Mouse (Mus musculus): Measurements from ENCODE around the gene Camk2d. TPM values are rescaled to one million over a fixed set of nuclear protein-coding genes. Genes with fewer than 3 reads are reported as not detected.

The Camk2d gene
- polyA plus RNA-seq, 1 experiment from 2014 or later, result 16.5 TPM

DNA sequence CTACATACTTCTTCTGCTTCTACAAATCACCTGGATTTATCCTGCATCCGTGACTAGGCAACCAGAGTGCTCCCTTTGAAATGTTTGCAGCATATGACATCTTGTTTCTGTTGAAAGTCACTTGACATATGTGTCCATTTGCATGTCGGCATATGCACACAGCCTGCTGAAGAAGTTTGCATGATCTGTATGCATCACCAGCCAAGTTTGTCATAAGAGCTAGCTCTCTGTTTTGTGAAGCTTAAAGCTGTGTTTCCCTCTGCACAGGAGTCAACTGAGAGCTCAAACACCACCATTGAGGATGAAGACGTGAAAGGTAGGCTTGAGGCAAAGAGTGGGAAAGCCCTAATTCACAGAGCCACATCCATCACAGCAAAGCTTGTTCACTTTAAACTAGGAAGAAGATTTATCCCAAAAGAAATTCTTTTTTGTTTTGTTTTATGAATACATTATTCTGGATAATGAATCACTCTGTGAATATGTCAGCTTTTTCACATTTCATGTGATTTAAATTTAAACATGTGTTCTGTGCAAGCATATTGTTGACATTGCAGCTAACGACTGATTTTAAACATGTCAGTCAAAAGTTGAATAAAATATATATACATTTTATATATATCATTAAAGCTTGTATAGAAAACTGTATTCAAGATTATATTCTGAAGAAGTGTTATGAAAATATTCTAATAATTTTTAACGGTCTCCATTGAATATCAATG, 214.4 kb downstream of the Camk2d start:
- H3K27me3 ChIP-seq (ENCODE audit: control insufficient read depth, insufficient read depth, low read length), result no peaks in the 10 kb centered on the region
- no peak overlapping the region for H3K27ac ChIP-seq (replicated peaks; ENCODE audit: low read depth, low read length)
- H3K4me3 ChIP-seq (ENCODE audit: low read depth, low read length), result no peak overlapping the region
- ATAC-seq (replicated peaks; ENCODE audit: insufficient number of reproducible peaks, low FRiP score, low TSS enrichment, low read depth) (no peak), DNase-seq (ENCODE audit: low spot score) (no peak)
- no peak overlapping the region for H3K4me2 ChIP-seq (ENCODE audit: low read depth, low read length)
- no peak overlapping the region for H3K9ac ChIP-seq (replicated peaks; ENCODE audit: low read length)
- no peaks in the 10 kb centered on the region for H3K36me3 ChIP-seq (replicated peaks; ENCODE audit: control insufficient read depth, insufficient read depth, low read depth, low read length)
- WGBS, result 84% methylated on average over 5 of the region's 5 CpGs
- H3K9me3 ChIP-seq (replicated peaks; ENCODE audit: control insufficient read depth, low read length), result no peaks in the 10 kb centered on the region
- no peaks in the 10 kb centered on the region for H3K4me1 ChIP-seq (ENCODE audit: control insufficient read depth, insufficient read depth, low read length)

DNA sequence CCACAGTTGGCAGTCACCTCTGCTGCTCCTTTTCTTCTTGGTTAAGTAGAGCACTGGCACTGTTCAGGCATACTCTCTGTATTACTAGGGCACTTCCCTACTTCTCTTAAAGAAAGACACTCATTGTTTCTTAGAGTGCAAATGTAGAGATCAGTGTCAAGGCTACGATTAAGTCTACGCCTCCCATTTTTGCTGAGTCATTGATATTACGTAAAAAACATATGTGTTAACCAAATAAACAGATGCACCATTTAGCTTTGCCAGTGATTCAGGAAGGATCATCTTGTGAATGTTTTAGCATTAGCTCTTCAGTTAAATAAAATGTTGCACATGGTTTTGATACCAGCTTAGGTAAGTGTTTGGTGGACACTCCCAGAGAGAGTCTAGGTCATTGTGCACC, 215.5 kb downstream of the Camk2d start:
- no peaks in the 10 kb centered on the region for H3K27me3 ChIP-seq (ENCODE audit: control insufficient read depth, insufficient read depth, low read length)
- WGBS, result 87% methylated on average over 3 of the region's 3 CpGs
- no peak for DNase-seq (ENCODE audit: low spot score)
- no peaks in the 10 kb centered on the region for H3K4me1 ChIP-seq (ENCODE audit: control insufficient read depth, insufficient read depth, low read length)
- H3K36me3 ChIP-seq (replicated peaks; ENCODE audit: control insufficient read depth, insufficient read depth, low read depth, low read length), result no peaks in the 10 kb centered on the region
- no peak overlapping the region for H3K4me2 ChIP-seq (ENCODE audit: low read depth, low read length)
- H3K9ac ChIP-seq (replicated peaks; ENCODE audit: low read length), result no peak overlapping the region
- no peaks in the 10 kb centered on the region for H3K9me3 ChIP-seq (replicated peaks; ENCODE audit: control insufficient read depth, low read length)
- no peak overlapping the region for H3K27ac ChIP-seq (replicated peaks; ENCODE audit: low read depth, low read length)
- no peak for ATAC-seq (replicated peaks; ENCODE audit: insufficient number of reproducible peaks, low FRiP score, low TSS enrichment, low read depth)
- H3K4me3 ChIP-seq (ENCODE audit: low read depth, low read length), result no peak overlapping the region

DNA sequence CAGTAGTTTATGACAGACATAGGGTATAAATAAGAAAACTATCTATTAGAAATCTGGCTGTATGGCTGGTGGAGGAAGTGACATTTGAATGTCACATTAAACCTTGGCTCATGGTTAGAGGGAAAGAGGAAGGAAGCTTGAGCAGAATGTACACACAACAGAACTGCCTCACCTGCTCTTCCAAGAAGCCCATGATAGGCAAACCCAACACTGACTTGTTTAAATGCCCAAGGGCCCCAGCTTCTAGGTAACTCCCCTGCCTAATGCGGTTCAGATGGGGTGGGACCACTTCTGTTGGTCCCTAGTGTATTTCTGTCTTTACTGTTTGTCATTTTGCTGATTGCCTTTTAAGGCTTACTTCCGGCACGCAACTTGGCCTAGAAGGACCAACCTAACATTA, 226.3 kb downstream of the Camk2d start:
- no peak overlapping the region for H3K4me2 ChIP-seq (ENCODE audit: low read depth, low read length)

DNA sequence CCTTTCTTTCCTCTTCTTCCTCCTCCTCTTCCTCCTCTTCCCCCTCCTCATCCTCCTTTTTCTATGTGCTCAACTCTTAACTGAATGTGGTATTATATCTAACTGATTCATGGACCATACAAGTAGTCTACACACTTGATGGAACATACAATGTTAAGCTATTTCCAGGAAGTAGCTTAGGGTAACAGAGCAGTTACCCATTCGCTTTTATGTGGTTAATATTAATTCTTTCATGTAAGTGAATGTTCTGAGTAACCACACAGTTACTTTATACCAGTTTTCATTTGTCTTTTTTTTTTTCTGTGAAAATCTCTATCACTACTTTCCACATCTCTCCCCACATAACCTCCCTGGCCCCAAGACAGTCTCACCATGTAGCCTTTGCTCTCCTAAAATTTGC, 228.8 kb downstream of the Camk2d start:
- no peaks in the 10 kb centered on the region for H3K9me3 ChIP-seq (replicated peaks; ENCODE audit: control insufficient read depth, low read length)
- H3K27ac ChIP-seq (replicated peaks; ENCODE audit: low read depth, low read length), result no peak overlapping the region
- no peak overlapping the region for H3K4me2 ChIP-seq (ENCODE audit: low read depth, low read length)
- 88% methylated on average over 1 of the region's 1 CpGs for WGBS
- H3K9ac ChIP-seq (replicated peaks; ENCODE audit: low read length), result no peak overlapping the region
- DNase-seq (ENCODE audit: low spot score) (no peak), ATAC-seq (replicated peaks; ENCODE audit: insufficient number of reproducible peaks, low FRiP score, low TSS enrichment, low read depth) (no peak)
- H3K27me3 ChIP-seq (ENCODE audit: control insufficient read depth, insufficient read depth, low read length), result no peaks in the 10 kb centered on the region
- H3K4me3 ChIP-seq (ENCODE audit: low read depth, low read length), result no peak overlapping the region
- H3K36me3 ChIP-seq (replicated peaks; ENCODE audit: control insufficient read depth, insufficient read depth, low read depth, low read length), result no peaks in the 10 kb centered on the region
- H3K4me1 ChIP-seq (ENCODE audit: control insufficient read depth, insufficient read depth, low read length), result no peaks in the 10 kb centered on the region

More for the DNA sequence above, 226.3 kb downstream of the Camk2d start:
- no peaks in the 10 kb centered on the region for H3K4me1 ChIP-seq (ENCODE audit: control insufficient read depth, insufficient read depth, low read length)
- no peak overlapping the region for H3K4me3 ChIP-seq (ENCODE audit: low read depth, low read length)
- no peak overlapping the region for H3K27ac ChIP-seq (replicated peaks; ENCODE audit: low read depth, low read length)
- no peak for ATAC-seq (replicated peaks; ENCODE audit: insufficient number of reproducible peaks, low FRiP score, low TSS enrichment, low read depth)
- no peaks in the 10 kb centered on the region for H3K27me3 ChIP-seq (ENCODE audit: control insufficient read depth, insufficient read depth, low read length)
- WGBS, result 95% methylated on average over 3 of the region's 3 CpGs
- H3K36me3 ChIP-seq (replicated peaks; ENCODE audit: control insufficient read depth, insufficient read depth, low read depth, low read length), result no peaks in the 10 kb centered on the region
- H3K9me3 ChIP-seq (replicated peaks; ENCODE audit: control insufficient read depth, low read length), result no peaks in the 10 kb centered on the region
- no peak for DNase-seq (ENCODE audit: low spot score)
- no peak overlapping the region for H3K9ac ChIP-seq (replicated peaks; ENCODE audit: low read length)

DNA sequence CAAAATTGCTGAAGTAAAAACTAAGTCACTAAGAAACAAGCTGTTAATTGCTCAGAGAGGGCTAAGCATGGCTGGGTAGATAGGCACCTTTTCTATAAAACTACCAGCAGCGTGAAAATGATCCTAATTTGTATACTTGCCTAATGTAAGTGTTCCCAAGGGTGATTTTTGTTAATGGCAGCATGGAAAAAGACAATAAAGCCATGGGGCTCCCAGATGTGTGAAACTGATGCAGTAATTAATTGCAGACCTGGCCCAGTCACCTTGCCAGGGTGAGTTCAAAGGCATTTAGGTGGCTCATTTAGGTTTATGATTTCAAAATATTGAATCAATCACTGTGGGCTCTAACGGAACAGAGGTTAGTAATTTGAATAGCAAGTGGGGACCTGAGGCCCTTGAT, 230.1 kb downstream of the Camk2d start:
- no peak for ATAC-seq (replicated peaks; ENCODE audit: insufficient number of reproducible peaks, low FRiP score, low TSS enrichment, low read depth)
- Histone ChIP-seq H3K9me3 (replicated peaks; ENCODE audit: control insufficient read depth, low read length) (no peaks in the 10 kb centered on the region), H3K4me3 (ENCODE audit: low read depth, low read length) (no peak overlapping the region), H3K27me3 (ENCODE audit: control insufficient read depth, insufficient read depth, low read length) (no peaks in the 10 kb centered on the region), H3K27ac (replicated peaks; ENCODE audit: low read depth, low read length) (no peak overlapping the region), H3K4me2 (ENCODE audit: low read depth, low read length) (no peak overlapping the region), H3K4me1 (ENCODE audit: control insufficient read depth, insufficient read depth, low read length) (no peaks in the 10 kb centered on the region), H3K9ac (replicated peaks; ENCODE audit: low read length) (no peak overlapping the region), H3K36me3 (replicated peaks; ENCODE audit: control insufficient read depth, insufficient read depth, low read depth, low read length) (no peaks in the 10 kb centered on the region)
- WGBS, result 42% methylated on average over 2 of the region's 2 CpGs
- DNase-seq (ENCODE audit: low spot score), result peak; percentile 9

DNA sequence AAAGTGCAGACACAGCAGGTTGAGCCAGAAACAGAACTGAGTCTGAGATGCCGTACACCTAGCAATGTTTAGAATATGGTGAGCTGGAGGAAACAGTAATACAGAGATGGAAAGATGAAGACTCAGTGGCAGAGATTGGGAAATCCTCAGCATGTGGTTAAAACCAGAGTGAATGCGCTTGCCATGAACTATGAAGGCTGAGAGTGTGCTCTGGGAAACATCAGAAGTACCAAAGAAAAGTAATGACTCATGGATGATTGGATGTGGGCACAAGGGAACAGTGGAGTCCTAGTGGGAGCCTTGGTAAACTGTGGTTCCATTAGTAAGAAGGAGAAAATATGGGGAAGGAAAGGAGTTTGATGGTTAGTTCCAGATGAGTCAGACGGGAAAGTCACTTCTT, 231.8 kb downstream of the Camk2d start:
- no peaks in the 10 kb centered on the region for H3K9me3 ChIP-seq (replicated peaks; ENCODE audit: control insufficient read depth, low read length)
- no peak overlapping the region for H3K4me3 ChIP-seq (ENCODE audit: low read depth, low read length)
- WGBS, result 93% methylated on average over 3 of the region's 3 CpGs
- H3K27me3 ChIP-seq (ENCODE audit: control insufficient read depth, insufficient read depth, low read length), result no peaks in the 10 kb centered on the region
- H3K27ac ChIP-seq (replicated peaks; ENCODE audit: low read depth, low read length), result no peak overlapping the region
- no peak for DNase-seq (ENCODE audit: low spot score)
- H3K4me1 ChIP-seq (ENCODE audit: control insufficient read depth, insufficient read depth, low read length), result no peaks in the 10 kb centered on the region
- H3K36me3 ChIP-seq (replicated peaks; ENCODE audit: control insufficient read depth, insufficient read depth, low read depth, low read length), result no peaks in the 10 kb centered on the region
- no peak for ATAC-seq (replicated peaks; ENCODE audit: insufficient number of reproducible peaks, low FRiP score, low TSS enrichment, low read depth)
- H3K4me2 ChIP-seq (ENCODE audit: low read depth, low read length), result no peak overlapping the region
- no peak overlapping the region for H3K9ac ChIP-seq (replicated peaks; ENCODE audit: low read length)

DNA sequence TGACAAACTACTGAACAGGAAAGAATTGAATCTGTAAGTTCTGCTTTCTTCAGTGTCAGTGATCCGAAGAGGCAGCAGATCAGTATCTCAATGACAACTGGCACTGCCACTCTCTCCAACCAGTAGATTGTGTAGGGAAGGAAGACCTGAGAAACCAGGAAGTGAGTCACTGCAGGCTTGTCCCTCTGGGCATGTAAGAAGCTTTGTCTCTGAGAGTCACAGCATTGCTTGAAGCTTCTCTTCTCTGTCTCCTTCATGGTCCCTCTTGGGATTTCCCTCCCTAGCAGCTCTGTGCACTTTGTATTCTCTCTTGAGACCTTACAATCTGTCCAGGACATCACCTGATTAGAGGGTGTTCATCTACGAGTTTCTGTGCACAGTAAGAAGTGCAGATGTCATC, 233.7 kb downstream of the Camk2d start:
- DNase-seq (ENCODE audit: low spot score) (no peak), ATAC-seq (replicated peaks; ENCODE audit: insufficient number of reproducible peaks, low FRiP score, low TSS enrichment, low read depth) (no peak)
- Histone ChIP-seq H3K4me2 (ENCODE audit: low read depth, low read length) (no peak overlapping the region), H3K4me3 (ENCODE audit: low read depth, low read length) (no peak overlapping the region), H3K36me3 (replicated peaks; ENCODE audit: control insufficient read depth, insufficient read depth, low read depth, low read length) (no peaks in the 10 kb centered on the region), H3K9me3 (replicated peaks; ENCODE audit: control insufficient read depth, low read length) (no peaks in the 10 kb centered on the region), H3K4me1 (ENCODE audit: control insufficient read depth, insufficient read depth, low read length) (no peaks in the 10 kb centered on the region), H3K27me3 (ENCODE audit: control insufficient read depth, insufficient read depth, low read length) (no peaks in the 10 kb centered on the region), H3K9ac (replicated peaks; ENCODE audit: low read length) (no peak overlapping the region), H3K27ac (replicated peaks; ENCODE audit: low read depth, low read length) (no peak overlapping the region)
- 83% methylated on average over 2 of the region's 2 CpGs for WGBS

DNA sequence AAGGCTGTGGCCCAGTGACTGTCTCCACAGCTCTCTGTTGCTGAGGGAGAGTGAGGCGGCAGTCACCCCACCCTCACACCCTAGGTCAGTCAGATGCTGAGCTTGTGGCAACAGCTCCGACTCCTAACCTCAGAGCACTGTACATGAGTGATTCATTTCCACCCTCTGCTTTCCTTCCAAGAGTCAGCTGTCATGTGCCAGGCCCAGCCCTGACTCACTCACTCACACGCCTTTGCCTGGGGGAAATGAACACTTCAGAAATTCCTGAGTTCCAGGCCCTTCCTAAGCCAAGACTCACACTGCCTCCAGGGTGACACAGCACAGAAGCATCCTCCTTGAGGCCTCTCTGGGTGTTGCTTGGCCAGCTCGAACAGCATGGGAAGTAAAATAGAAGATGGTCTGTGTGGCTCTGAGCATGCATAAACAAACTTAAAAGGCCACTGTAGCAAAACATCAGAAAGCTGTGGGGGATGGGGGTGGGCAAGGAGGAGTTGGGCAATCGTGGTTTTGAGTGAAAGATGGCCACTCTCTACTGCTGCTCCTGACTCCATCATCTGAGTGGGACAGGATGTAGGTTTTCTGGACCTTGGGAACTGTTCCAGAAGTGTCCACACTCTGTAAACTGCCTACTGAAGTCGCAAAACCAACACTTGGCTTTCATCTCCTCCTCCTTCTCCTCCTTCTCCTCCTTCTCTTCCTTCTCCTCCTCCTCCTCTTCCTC, 235.5 kb downstream of the Camk2d start:
- no peaks in the 10 kb centered on the region for H3K9me3 ChIP-seq (replicated peaks; ENCODE audit: control insufficient read depth, low read length)
- ATAC-seq (replicated peaks; ENCODE audit: insufficient number of reproducible peaks, low FRiP score, low TSS enrichment, low read depth), result no peak
- no peak overlapping the region for H3K27ac ChIP-seq (replicated peaks; ENCODE audit: low read depth, low read length)
- 65% methylated on average over 6 of the region's 6 CpGs for WGBS
- no peak overlapping the region for H3K4me2 ChIP-seq (ENCODE audit: low read depth, low read length)
- no peaks in the 10 kb centered on the region for H3K27me3 ChIP-seq (ENCODE audit: control insufficient read depth, insufficient read depth, low read length)
- no peaks in the 10 kb centered on the region for H3K4me1 ChIP-seq (ENCODE audit: control insufficient read depth, insufficient read depth, low read length)
- H3K36me3 ChIP-seq (replicated peaks; ENCODE audit: control insufficient read depth, insufficient read depth, low read depth, low read length), result no peaks in the 10 kb centered on the region
- H3K9ac ChIP-seq (replicated peaks; ENCODE audit: low read length), result no peak overlapping the region
- H3K4me3 ChIP-seq (ENCODE audit: low read depth, low read length), result no peak overlapping the region
- no peak for DNase-seq (ENCODE audit: low spot score)

All from embryonic facial prominence, embryonic 11.5 days (tissue).